In genomic region chr14:66473251-66473550, GRCm38 (mm10) we compare ENCODE assay signal across 19 mouse cellular contexts.
DNase-seq lines count a peak whose midpoint lies in the region; ATAC-seq lines count a peak whose summit lies in the region.
"Had no signal": no experiment of that assay in that cellular context is flagged by ENCODE, and none has a peak within 500 bp of the region (broad histone marks: within the 10 kb centered on the region; RNA-seq: fewer than 3 reads in every experiment).

No protein-coding gene starts in this region.

- peak; percentile 59; the same call in 1 of the 2 replicates for ATAC-seq in intestine, embryonic 16.5 days
- no peak for ATAC-seq in intestine, embryonic 15.5 days
- ATAC-seq in embryonic facial prominence, embryonic 11.5 days (replicated peaks; ENCODE audit: insufficient number of reproducible peaks, low FRiP score, low TSS enrichment, low read depth), result no peak
- no peak for ATAC-seq in hindbrain, embryonic 14.5 days (ENCODE audit: low FRiP score)
- no peak for ATAC-seq in neural tube, embryonic 14.5 days (ENCODE audit: low read depth)
- ATAC-seq: forebrain, embryonic 14.5 days; lung, postnatal 0 days had no signal

- H3K9me3 ChIP-seq in intestine, embryonic 16.5 days (ENCODE audit: control insufficient read depth, low read length), result no peaks in the 10 kb centered on the region
- no peaks in the 10 kb centered on the region for H3K9me3 ChIP-seq in intestine, embryonic 15.5 days
- no peaks in the 10 kb centered on the region for H3K9me3 ChIP-seq in embryonic facial prominence, embryonic 11.5 days (replicated peaks; ENCODE audit: control insufficient read depth, low read length)
- H3K9me3 ChIP-seq in hindbrain, embryonic 14.5 days (ENCODE audit: control insufficient read depth, low read length), result no peaks in the 10 kb centered on the region
- H3K9me3 ChIP-seq in neural tube, embryonic 14.5 days (ENCODE audit: control insufficient read depth, low read length), result no peaks in the 10 kb centered on the region
- H3K9me3 ChIP-seq: liver, embryonic 13.5 days; megakaryocyte, embryonic 14.5 days had no signal

- no peak overlapping the region for H3K9ac ChIP-seq in intestine, embryonic 16.5 days (ENCODE audit: low read depth, low read length)
- no peak overlapping the region for H3K9ac ChIP-seq in intestine, embryonic 15.5 days
- no peak overlapping the region for H3K9ac ChIP-seq in embryonic facial prominence, embryonic 11.5 days (replicated peaks; ENCODE audit: low read length)
- no peak overlapping the region for H3K9ac ChIP-seq in hindbrain, embryonic 14.5 days
- no peak overlapping the region for H3K9ac ChIP-seq in neural tube, embryonic 14.5 days (replicated peaks; ENCODE audit: low read depth, low read length)
- H3K9ac ChIP-seq: liver, embryonic 13.5 days; neural tube, embryonic 12.5 days had no signal

- no peak overlapping the region for H3K27ac ChIP-seq in intestine, embryonic 16.5 days (ENCODE audit: low read length)
- H3K27ac ChIP-seq in intestine, embryonic 15.5 days, result no peak overlapping the region
- no peak overlapping the region for H3K27ac ChIP-seq in embryonic facial prominence, embryonic 11.5 days (replicated peaks; ENCODE audit: low read depth, low read length)
- peak overlapping the region; percentile 43; the same call in 1 of the 2 replicates for H3K27ac ChIP-seq in hindbrain, embryonic 14.5 days
- H3K27ac ChIP-seq in neural tube, embryonic 14.5 days (ENCODE audit: low read depth, low read length), result 0 out of 2 replicates have a peak overlapping the region, but pooled peaks have one; percentile 18
- H3K27ac ChIP-seq: liver, embryonic 13.5 days; neural tube, embryonic 12.5 days had no signal

- H3K36me3 ChIP-seq in intestine, embryonic 16.5 days (ENCODE audit: control insufficient read depth, insufficient read depth, low read length), result no peaks in the 10 kb centered on the region
- H3K36me3 ChIP-seq in intestine, embryonic 15.5 days, result no peaks in the 10 kb centered on the region
- H3K36me3 ChIP-seq in embryonic facial prominence, embryonic 11.5 days (replicated peaks; ENCODE audit: control insufficient read depth, insufficient read depth, low read depth, low read length), result no peaks in the 10 kb centered on the region
- H3K36me3 ChIP-seq in hindbrain, embryonic 14.5 days (replicated peaks; ENCODE audit: control insufficient read depth, insufficient read depth), result no peaks in the 10 kb centered on the region
- no peaks in the 10 kb centered on the region for H3K36me3 ChIP-seq in neural tube, embryonic 14.5 days (ENCODE audit: control insufficient read depth, insufficient read depth, low read length)
- H3K36me3 ChIP-seq: liver, embryonic 13.5 days; neural tube, embryonic 12.5 days had no signal

- H3K4me2 ChIP-seq in intestine, embryonic 16.5 days (ENCODE audit: low read depth, low read length), result no peak overlapping the region
- no peak overlapping the region for H3K4me2 ChIP-seq in intestine, embryonic 15.5 days (replicated peaks)
- no peak overlapping the region for H3K4me2 ChIP-seq in embryonic facial prominence, embryonic 11.5 days (ENCODE audit: low read depth, low read length)
- H3K4me2 ChIP-seq in hindbrain, embryonic 14.5 days (replicated peaks), result no peak overlapping the region
- H3K4me2 ChIP-seq in neural tube, embryonic 14.5 days (ENCODE audit: low read depth, low read length), result no peak overlapping the region
- H3K4me2 ChIP-seq: liver, embryonic 13.5 days; neural tube, embryonic 12.5 days had no signal

- peak; percentile 35 for DNase-seq in embryonic facial prominence, embryonic 11.5 days (ENCODE audit: low spot score)
- DNase-seq in hindbrain, embryonic 14.5 days (ENCODE audit: low spot score), result no peak
- DNase-seq in cerebellum, postnatal 14 days, result no peak
- no peak for DNase-seq in kidney, postnatal 14 days
- DNase-seq in adipocyte (ENCODE audit: low spot score), result no peak
- DNase-seq: adrenal gland, postnatal 36 days; cerebellum, adult 11 months; embryo, embryonic 11 days; heart, postnatal 14 days; kidney, adult 2 months; liver, embryonic 13.5 days; right cerebral cortex, postnatal 25 days had no signal

- H3K4me3 ChIP-seq in intestine, embryonic 16.5 days (ENCODE audit: low read length), result no peak overlapping the region
- no peak overlapping the region for H3K4me3 ChIP-seq in intestine, embryonic 15.5 days (replicated peaks)
- H3K4me3 ChIP-seq in embryonic facial prominence, embryonic 11.5 days (ENCODE audit: low read depth, low read length), result no peak overlapping the region
- no peak overlapping the region for H3K4me3 ChIP-seq in hindbrain, embryonic 14.5 days (replicated peaks; ENCODE audit: low read length)
- no peak overlapping the region for H3K4me3 ChIP-seq in neural tube, embryonic 14.5 days (ENCODE audit: low read depth, low read length)
- H3K4me3 ChIP-seq: liver, embryonic 13.5 days; megakaryocyte, embryonic 14.5 days; neural tube, embryonic 12.5 days had no signal

- H3K4me1 ChIP-seq in intestine, embryonic 16.5 days (ENCODE audit: control insufficient read depth, insufficient read depth, low read length), result no peaks in the 10 kb centered on the region
- H3K4me1 ChIP-seq in intestine, embryonic 15.5 days (replicated peaks), result no peaks in the 10 kb centered on the region
- H3K4me1 ChIP-seq in embryonic facial prominence, embryonic 11.5 days (ENCODE audit: control insufficient read depth, insufficient read depth, low read length), result peaks cover 2% of the 10 kb centered on the region; the same call in 1 of the 2 replicates
- peaks cover 8% of the 10 kb centered on the region; the same call in 1 of the 2 replicates for H3K4me1 ChIP-seq in hindbrain, embryonic 14.5 days (replicated peaks; ENCODE audit: control insufficient read depth, insufficient read depth, low read length)
- no peaks in the 10 kb centered on the region for H3K4me1 ChIP-seq in neural tube, embryonic 14.5 days (ENCODE audit: control insufficient read depth, insufficient read depth, low read length)
- H3K4me1 ChIP-seq: liver, embryonic 13.5 days; megakaryocyte, embryonic 14.5 days; neural tube, embryonic 12.5 days had no signal

- H3K27me3 ChIP-seq in intestine, embryonic 16.5 days (replicated peaks; ENCODE audit: control insufficient read depth, insufficient read depth, low read length), result no peaks in the 10 kb centered on the region
- no peaks in the 10 kb centered on the region for H3K27me3 ChIP-seq in intestine, embryonic 15.5 days (replicated peaks)
- no peaks in the 10 kb centered on the region for H3K27me3 ChIP-seq in embryonic facial prominence, embryonic 11.5 days (ENCODE audit: control insufficient read depth, insufficient read depth, low read length)
- H3K27me3 ChIP-seq in hindbrain, embryonic 14.5 days (ENCODE audit: control insufficient read depth, insufficient read depth, low read length), result no peaks in the 10 kb centered on the region
- H3K27me3 ChIP-seq in neural tube, embryonic 14.5 days (ENCODE audit: control insufficient read depth, insufficient read depth, low read length), result no peaks in the 10 kb centered on the region
- H3K27me3 ChIP-seq: liver, embryonic 13.5 days; megakaryocyte, embryonic 14.5 days; neural tube, embryonic 12.5 days had no signal

- WGBS in intestine, embryonic 16.5 days, result 15% methylated on average over 1 of the region's 1 CpGs
- 7% methylated on average over 1 of the region's 1 CpGs for WGBS in intestine, embryonic 15.5 days
- 15% methylated on average over 1 of the region's 1 CpGs for WGBS in embryonic facial prominence, embryonic 11.5 days
- WGBS in hindbrain, embryonic 14.5 days, result 7% methylated on average over 1 of the region's 1 CpGs
- WGBS in neural tube, embryonic 14.5 days, result 10% methylated on average over 1 of the region's 1 CpGs

Comparison
In these comparisons a context has a peak if more than half of its experiments do, and no peak if none do; other contexts are left out.
1. H3K27ac ChIP-seq: peak in hindbrain, embryonic 14.5 days (single experiment) and neural tube, embryonic 14.5 days (single experiment); none in intestine, embryonic 16.5 days (single experiment), intestine, embryonic 15.5 days (single experiment) and embryonic facial prominence, embryonic 11.5 days (single experiment).